Mouse (Mus musculus) heart, postnatal 10 days (tissue): Measurements from ENCODE around the gene Acsl3. TPM values are rescaled to one million over a fixed set of nuclear protein-coding genes. Genes with fewer than 3 reads are reported as not detected.

ENCODE experiments used
- DNase-seq, 2 experiments: peaks; one replicate each; pipeline ENCODE4 v3.0.0; 2021
- intact Hi-C: fragments of 180-260 bp; cut with DNase I; formaldehyde crosslinking; loops from one replicate; pipeline ENCODE4 v1.15.1; 2025
- total RNA-seq, 2 experiments: library from RNA; stranded (reverse); gene quantifications; 2 replicates each; pipeline ENCODE4 v1.2.3; 2021

Gene Acsl3
- total RNA-seq, 2 experiments from 2014 or later, result 11.3 to 14.4 TPM

DNA sequence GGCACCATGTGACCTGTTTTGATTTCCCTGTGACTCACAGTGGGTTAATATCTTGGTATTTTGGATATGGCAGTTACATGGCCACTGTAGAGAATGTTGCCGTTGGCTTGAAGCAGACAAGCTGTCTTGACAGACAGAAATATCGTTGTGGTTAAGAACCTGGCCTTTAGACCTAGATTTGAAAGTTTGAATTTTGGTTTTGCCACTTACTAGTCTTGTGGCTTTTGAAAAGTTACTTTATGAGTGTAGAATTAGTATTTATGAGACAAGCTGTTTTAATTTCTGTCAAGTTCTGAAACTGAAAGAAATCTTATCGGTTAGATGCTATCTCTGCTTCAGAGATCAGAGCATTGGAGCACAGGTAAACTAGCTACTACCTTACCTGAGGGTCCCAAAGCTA, 24.7 kb downstream of the Acsl3 start:
- intact Hi-C loops, result no loop called here
- DNase-seq, result no peak

DNA sequence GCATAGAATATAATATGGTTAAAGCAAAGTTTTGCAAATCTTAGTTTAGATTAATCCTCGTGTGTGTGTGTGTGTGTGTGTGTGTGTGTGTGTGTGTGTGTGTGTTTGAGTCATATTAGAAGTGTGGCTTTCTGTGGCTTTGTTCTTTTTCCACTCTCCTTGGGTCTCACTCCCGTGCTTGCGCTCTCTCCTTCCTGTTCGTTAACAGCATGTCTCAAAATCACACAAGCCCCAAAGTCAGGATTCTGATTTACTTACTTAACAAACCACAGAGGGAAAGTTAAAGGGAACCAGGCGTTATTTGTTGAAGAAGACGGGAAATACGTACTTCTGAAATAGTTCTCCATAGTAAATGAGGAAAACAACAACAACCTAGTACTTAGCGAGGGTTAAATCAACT, 26.5 kb downstream of the Acsl3 start:
- no peak for DNase-seq

DNA sequence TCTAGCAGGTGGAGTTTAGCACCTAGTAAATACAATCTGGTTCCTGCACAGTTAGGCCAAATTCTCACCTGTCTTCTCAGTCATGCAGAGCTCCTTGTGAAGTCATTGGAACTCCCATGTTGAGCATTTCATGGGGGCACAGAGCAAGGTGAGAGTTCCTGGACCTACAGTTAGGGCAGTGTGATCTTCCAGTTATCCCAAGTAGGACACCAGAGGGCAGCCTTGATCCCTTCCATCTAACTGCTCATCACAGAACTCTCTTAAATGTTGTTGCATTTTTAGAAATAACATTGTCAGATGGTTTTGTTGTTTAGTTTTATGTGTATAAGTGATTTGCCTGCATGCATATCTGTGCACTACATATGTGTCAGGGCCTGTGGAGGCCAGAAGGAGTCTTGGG, 29.2 kb downstream of the Acsl3 start:
- intact Hi-C loops, result loop anchor here (2.0 kb wide), 1 partner anchor 150 kb away; no protein-coding TSS in a partner anchor
- DNase-seq, result peak; percentile 21 to 45

More for the DNA sequence above, 26.5 kb downstream of the Acsl3 start:
- intact Hi-C loops, result no loop called here

DNA sequence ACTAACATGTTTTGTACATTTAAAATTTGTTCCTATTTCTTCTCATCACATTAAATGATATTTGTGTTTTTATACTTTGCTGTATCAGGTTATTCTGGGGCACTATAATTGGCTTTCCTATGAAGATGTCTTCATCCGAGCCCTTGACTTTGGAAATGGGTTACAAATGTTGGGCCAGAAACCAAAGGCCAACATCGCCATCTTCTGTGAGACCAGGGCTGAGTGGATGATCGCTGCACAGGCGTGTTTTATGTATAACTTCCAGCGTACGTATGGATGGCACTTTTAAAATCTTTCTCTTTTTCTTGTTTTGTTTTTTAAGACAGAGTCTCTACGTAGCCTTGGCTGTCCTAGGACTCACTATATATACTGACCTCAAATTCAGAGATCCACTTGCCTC, 30.5 kb downstream of the Acsl3 start:
- no peak for DNase-seq
- intact Hi-C loops, result no loop called here

DNA sequence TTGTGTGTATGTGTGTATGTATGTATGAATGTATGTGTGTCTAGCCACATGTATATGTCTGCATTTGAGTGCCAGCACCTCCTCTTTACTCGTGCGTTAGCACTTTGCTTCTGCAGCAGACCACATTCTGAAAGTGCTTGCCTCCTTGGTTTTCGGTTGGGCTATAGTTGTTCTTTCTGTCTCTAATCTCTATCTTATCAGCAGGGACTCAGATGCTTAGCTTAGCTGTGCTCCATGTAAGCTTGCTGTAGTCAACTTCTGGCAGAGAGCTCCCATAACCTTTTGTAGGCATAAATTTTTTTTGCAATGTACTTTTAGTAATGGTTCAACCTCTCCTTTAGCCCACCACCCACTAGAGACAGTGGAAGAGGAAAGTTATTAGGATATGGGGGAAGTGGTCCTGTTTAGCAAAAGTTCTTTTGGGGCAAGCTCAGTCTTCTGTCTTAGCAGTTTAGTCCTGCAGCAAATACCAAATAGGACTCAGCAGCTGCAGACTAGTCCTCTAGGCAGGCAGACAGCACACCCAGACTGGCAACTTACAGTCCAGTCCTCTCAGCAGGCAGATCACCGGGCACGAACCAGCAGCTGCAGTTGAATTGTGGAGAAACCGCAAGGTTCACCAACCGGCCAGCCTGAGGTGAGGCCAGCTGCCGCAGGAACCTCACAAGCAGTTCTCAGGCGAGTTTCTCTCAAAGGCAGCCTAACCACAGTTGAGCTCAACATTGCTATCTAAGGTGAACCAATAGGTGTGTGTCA, 37.1 kb downstream of the Acsl3 start:
- no peak for DNase-seq
- intact Hi-C loops, result no loop called here

DNA sequence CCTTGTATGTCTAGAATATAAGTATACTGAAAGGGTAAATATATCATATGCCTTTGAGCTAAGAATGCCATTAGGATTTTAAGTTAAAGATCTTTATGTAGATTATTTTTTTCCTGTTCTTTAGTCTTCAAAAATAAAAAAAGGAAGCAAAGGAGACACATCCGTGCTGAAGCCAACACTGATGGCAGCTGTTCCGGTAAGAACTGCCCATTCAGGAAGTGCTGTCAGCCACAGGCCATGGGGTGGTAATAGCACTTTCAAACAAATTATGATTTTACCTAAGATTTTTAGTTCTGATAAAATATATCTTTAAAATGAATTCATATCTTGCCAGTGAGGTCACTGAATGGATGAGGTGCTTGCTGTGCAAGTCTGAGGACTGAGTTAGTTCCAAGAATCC, 38.7 kb downstream of the Acsl3 start:
- intact Hi-C loops, result no loop called here
- no peak for DNase-seq

DNA sequence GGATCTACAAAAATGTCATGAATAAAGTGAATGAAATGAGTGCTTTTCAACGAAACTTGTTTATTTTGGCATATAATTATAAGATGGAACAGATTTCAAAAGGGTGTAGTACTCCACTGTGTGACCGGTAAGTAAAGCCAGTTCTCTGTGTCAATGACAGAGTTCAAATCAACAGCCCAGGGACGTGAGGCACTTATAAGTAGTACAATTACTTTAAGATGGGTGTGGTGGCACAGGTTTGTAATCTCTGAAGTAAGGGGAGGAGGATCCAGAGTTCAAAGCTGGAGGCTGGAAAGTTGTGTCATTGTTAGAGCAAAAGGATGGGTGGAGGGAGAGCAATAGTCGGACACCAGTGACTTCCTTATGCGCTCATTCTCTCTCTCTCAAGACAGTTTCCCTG, 39.3 kb downstream of the Acsl3 start:
- DNase-seq, result no peak
- intact Hi-C loops, result no loop called here

DNA sequence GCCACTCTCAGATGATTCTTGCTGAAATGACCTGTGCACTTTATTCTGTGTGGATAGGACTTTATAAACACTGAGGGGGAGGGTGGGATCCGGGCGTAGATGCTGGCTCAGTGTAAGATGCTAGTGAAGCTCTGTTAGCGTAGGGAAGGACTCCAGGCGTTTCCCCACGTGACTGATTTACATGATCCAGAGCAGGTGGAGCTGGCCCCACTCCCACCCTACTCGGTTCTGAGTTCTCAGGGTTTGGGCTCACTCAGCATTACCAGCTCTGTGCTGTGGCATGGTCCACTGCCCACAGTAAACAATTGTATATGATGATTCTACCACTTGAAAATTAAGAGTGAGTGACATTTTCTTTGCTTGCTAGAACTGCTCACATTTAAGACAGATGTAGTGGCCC, 40.5 kb downstream of the Acsl3 start:
- no peak for DNase-seq
- intact Hi-C loops, result no loop called here

DNA sequence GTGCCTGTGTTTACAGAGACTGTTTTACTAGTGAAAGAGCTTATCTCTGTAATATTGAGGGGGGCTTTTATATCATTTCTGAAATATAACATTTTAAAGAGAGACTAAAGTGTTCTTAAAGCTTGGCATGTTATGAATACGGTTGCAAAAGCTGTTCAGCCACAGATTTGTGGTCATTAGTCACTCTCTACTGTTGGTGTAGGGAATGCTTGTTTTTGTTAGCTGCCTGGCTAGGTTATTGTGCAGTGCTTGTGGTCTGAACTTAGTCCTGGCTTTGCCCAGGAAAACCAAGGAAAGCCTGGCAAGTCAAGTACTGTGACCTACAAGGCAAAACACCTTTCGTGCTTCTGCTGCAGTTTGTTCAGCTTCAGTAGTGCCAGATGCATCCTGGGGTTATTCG, 44.1 kb downstream of the Acsl3 start:
- intact Hi-C loops, result no loop called here
- DNase-seq, result no peak

DNA sequence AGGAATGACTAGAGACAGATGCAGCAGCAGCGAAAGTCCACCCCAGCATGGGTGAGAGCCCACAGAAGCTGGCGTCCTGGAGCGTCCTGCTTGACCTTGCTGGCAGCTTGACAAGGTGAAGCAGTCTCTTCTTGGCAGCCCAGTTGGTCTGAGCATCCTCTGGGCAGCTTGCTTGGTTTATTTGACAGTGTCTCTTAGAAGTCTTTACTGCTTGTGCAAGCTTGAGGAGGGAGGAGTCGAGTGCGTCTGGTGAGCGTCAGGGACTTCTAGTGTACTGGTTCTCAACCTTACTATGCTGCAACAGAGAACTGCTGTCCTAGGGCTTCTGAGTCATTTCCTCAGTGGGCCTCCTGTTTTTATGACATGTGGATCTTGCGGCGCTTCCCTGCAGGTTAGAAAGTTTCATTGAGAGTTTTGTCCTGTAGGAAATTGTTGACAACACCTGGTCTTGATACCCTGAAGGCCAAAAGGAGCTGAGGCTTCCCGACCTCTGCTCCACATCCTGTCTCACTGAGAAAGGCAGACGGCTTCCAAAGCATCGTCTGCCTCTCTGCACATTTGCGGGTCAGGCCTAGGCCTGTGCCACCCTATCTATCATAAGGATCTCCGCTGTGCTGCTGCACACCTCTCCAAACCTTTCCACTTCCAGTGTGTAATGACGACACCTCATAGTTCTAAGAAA, 44.8 kb downstream of the Acsl3 start:
- intact Hi-C loops, result no loop called here
- no peak for DNase-seq

DNA sequence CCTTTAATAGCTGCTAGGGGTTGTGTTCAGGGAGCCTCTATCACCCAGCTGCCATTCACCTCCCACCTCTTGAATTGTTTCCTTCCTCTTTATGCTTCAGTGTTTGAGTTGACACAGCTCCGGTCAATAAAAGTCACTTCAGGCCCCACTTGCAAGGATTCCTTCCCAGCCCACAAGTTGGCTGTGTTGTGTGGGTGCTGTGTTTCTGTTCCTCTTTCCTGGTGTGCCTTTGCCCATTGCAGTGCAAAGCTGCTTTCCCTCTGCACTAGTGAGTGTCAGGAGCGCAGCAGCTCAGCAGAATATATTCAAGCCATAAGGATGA, 45.3 kb downstream of the Acsl3 start:
- intact Hi-C loops, result no loop called here
- DNase-seq, result no peak

DNA sequence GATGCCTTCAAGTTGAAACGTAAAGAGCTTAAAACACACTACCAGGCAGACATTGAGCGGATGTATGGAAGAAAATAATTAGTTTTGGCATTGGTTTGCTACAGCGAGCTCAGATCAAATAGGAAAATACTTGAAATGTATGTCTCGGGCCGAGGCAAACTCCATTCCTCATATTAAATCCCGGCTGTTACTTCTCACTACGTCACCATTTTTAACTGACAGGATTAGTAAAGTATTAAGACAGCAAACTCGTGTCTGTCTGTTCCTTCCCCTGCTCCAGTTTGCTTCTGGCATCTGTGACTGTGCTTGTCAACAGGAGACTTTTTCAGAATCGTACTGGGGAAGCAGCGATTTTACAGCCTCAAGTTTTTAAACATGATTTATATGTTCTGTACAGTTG, 48.7 kb downstream of the Acsl3 start:
- intact Hi-C loops, result no loop called here
- DNase-seq, result no peak

DNA sequence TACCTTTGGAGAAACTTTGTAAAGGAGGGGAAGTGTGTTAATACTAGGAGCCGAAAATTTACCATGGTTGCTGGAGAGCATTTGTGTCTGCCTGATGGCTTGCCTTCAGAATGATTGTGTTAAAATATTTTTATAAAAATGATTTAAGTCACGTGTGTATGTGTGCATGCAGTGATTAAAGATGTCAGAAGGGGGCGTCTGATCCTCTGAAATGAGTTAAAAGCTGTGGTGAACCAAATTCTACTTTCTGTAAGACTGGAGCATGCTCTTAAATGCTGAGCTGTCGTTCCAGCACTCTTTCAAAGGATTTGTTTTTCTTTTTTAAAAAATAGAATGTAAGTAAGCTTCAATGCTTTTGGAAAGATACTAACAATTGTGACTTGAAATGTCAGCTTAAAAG, 49.7 kb downstream of the Acsl3 start:
- intact Hi-C loops, result no loop called here
- no peak for DNase-seq

DNA sequence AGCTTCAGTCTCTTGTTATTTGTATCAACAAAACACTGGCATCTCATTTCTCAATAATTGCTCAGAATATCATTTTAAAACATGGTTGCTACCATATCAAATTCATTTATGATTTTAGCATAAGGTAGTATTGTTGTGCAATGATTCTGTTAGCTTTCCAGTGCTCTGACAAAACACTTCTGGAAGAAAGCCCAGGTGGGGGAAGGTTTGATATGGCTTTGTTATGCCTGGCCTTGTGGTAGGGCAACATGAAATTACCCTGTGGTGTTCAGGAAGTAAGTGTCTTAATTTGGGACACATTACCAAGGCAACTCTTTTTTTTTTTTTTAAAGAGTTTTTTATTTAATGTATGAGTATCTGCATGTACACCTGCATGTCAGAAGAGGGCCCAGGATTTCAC, 52.4 kb downstream of the Acsl3 start:
- DNase-seq, result no peak
- intact Hi-C loops, result no loop called here

DNA sequence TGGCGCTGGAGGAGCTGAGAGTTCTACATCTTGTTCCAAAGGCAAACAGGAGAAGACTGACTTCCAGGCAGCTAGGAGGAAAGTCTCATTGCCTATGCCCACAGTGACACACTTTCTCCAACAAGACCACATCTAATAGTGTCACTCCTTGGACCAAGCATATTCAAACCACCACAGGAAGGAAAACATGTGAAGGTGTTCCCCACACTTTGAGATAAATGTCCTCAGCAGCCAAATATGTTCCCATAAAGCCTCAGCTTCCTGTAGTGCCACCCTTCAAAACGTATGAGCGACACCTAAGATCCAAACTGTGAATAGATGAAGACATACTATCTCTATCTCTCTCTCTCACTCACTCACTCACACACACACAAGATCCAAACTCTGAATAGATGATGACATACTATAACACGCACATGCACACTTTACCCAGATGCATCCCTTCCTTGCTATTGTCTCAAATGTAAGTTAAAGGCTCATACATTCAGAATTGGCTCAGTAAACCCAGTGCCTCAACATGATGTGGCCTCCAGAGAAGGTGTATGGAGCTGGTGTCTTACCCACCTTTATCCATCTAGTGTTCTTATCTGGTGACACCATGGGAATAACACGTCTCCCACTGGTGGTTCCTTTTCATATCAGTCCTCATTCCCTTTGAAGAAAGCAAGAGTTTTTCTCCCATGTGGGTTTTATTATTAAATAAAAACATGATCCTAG, 53.1 kb downstream of the Acsl3 start:
- intact Hi-C loops, result no loop called here
- DNase-seq, result no peak

DNA sequence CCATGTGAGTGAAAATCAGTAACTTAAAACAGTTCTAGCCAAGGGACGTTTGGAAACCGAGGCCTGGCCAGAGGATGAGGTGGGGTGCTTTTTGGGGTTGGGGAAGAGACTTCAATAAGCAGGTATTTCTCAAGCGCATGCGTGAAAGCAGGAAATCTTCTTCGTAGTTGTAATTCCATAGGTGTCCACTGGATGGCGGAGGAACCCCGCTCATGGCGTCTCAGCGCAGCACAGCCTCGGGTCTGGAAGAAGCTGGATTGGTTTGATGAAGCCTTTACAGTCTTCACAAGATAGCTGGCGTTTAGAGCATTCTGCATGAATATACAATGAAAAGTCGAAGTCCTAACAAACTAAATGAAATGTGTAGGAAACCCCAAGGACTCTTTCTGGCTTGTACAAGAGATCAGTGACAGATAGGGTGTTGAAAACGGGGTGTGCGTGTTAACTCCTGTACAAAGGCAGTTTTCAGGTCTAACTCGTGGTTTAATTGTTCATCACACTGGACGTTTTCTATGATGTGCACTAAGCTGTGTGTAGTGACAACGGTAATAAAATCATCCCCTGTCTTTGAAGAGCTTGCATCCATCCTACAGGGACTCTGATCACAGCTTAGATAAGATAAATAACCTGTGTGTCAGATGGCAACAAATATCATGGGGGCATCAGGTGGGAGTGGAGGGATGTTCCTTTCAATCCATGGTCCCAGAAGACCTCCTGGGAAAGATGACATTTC, 67.0 kb downstream of the Acsl3 start:
- DNase-seq, result peak; percentile 85 to 90
- intact Hi-C loops, result loop anchor here (1.0 to 5.0 kb wide), 8 partner anchors 93 to 958 kb away; partner anchors contain the start of genes Kcne4 and Scg2

DNA sequence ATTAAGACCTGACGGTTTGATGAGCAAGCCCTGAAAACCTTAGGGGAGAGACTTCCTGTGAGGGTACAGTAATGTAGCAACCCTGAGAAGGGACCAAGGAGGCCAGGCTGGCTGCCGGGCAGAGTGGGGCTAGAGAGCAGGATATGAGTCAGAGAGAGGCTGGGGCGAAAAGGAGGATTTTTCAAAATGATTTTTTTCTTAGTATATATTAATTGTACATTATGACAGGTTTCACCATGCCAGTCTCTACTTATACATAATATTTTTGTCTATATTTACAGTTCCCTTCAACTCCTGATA, 67.5 kb downstream of the Acsl3 start:
- intact Hi-C loops, result loop anchor here (2.0 to 5.0 kb wide), 5 partner anchors 92 to 466 kb away; partner anchors contain the start of gene Kcne4
- DNase-seq, result no peak

DNA sequence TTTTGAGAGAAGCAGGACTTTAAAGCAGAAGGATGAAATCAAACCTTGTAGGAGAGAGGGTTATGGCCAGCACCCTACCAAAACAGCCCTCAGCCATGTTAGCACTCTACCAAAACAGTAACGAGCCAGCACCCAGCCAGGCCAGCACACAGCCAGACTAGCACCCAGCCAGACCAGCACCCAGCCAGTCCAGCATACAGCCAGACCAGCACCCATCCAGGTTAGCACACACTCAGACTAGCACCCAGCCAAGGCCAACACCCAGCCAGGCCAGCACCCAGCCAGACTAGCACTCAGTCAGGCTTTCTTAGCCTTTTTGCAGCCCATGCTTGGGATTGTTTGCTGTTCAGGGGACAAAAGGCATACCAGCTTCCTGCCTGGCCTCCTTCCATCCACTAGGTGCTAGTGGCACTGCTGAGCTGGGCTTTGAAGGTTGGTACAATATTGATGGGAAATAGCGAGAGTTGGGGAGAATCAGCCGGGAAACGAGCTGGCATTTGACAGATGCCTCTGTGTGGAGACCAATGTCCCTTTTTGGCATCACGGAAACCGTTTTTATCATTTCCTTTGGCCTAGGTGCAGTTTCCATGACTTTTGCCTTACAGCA, 68.1 kb downstream of the Acsl3 start:
- intact Hi-C loops, result loop anchor here (2.0 to 5.0 kb wide), 5 partner anchors 92 to 465 kb away; partner anchors contain the start of gene Kcne4
- no peak for DNase-seq

DNA sequence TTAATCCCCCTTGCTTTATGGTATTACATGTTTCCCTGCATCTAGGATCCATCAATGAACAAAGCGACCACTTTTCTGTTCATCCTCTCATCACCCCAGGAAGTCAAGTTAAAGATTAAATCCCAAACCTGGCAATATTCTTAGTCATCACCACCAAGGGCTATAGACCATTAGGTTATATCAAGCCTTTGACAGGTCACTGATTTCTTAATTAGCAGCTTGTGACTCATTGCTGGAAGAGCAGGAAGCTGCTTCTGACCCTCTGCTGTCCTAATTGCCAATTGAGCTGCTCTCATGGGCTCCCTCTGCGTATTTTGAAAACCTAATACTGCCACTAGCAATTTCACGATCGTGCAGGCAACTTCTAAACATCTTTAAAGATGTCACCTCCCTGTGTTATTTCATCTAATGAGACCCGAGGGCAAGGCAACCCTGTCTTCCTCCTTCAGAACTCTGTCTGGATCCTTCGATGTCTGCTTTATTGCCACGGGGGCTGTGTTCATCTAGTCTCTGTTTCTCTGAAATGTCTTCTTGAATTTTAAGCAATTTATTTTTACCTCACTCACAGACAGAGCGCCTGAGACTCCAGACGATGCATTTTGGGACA, 72.6 kb downstream of the Acsl3 start:
- intact Hi-C loops, result no loop called here
- no peak for DNase-seq

DNA sequence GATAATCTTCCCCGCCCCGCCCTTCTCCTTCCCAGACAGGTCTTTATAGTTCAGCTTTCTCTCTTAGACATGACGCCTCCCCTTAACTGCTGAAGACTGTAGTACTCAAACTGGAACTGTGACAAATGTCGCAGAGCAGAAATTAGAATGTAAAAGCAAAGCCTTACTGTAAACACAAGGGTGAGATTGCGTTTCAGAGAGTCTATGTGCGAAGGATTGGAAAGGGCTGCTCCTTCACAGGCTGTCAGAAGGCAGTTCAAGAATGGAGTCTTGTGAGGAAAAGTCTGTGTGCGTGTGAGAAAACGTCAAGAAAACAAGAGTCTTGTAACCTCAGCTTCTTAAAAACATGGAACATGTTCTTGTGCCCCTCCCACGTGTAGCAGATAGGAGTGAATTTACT, 74.7 kb downstream of the Acsl3 start:
- intact Hi-C loops, result no loop called here
- DNase-seq, result no peak
